Mouse (Mus musculus): ENCODE data around the gene Bcam.

The Bcam gene

DNA sequence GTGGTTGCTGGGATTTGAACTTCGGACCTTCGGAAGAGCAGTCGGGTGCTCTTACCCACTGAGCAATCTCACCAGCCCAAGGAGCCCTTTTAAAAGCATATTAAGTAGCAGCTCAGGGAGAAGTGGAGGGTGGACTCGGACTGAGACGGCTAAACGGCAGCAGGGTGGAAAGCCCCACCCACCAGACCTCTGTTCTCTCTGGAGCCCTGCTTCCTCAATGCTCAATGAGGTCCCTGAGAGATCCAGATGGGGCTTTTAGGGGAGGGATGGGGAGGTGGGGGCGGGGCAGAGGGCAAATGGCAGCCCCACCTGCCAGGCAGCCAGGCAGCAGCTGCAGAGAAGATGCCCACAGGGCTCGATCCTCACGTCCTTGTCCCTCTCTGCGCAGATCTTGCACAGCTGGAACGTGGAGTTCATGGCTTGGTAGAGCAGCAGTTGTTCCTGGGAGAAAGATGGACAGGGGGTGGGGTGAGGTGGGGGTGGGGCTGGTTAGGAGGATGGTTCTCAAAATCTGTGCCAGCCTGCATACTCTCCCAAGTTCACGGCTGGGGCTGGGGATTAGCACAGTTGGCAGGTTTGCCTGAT, 15.2 kb upstream of the Bcam start:
- no peak for DNase-seq (ENCODE audit: low read depth in 2 of 2, low spot score in 2 of 2)

DNA sequence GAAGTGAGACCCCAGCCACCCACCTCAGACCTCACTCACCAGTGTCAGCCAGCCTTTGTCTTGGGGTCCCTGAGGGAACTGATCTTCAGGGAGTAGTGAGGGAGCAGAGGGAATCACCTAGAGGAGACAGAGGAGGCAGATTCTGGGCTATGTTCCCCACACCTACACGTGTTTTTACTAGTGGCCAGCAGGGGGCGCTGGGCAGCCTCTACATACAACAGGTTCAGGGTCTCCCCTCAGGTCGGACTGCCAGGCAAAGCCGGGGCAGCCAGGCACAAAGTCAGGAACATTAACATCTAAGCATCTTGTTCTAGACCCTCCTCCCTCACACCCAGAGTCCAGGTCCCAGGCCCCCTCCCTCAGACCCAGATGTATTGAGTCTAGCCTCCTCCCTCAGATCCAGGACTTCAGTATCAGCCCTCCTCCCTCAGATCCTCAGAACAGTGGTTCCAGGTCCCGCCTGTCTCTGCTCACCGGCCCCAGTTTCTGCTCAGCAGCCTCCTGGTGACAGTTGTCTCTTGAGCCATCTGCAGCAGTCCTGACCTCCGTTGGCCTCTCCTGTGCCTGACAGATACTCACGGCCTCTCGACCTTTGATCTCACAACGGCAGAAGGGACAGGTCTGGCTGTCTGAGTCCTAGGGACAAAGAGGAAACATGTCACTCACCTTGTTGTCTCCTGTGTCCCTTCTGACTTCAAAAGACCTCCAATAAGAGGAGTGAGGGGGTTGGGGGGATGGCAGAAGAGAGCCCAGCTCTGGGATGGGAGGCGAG, 14.1 kb upstream of the Bcam start:
- DNase-seq (ENCODE audit: low read depth in 2 of 2, low spot score in 2 of 2) = no peak

DNA sequence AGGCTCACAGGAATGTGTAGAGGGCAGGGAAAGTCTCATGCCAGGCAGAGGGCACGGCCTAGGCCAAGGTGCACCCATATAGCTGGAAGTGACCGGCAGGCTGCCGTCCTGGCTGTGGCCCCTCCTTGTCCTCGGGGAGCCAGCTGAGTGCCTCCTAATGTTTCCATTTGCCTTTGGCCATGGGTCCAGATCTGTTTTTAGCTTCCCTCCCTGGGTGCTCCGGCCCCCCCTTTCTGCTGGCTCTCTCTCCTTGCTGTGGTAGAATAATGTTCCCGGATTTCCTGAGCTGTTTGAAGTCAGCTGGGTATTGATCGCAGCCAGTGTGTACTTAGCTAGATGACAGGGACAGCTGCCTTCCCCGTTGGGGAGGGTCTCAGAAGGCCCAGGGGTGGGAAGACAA, 12.8 kb upstream of the Bcam start:
- no peak for DNase-seq (ENCODE audit: low read depth in 2 of 2, low spot score in 2 of 2)

DNA sequence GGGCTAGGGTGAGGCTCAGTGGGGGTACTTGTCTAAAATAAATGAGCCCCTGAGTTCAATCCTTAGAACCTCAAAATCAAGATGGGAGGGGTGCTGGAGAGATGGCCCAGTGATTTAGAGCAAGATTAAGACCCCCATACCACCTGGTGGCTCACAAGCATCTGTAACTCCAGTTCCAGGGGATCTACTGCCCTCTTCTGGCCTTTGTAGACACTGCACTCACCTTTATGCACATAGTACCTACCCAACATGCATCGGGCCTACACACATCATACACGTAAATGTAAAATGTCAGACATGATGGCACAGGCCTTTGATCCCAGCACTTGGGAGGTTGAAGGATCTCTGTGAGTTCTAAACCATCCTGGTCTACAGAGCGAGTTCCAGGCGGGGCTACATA, 11.8 kb upstream of the Bcam start:
- DNase-seq (ENCODE audit: low read depth in 2 of 2, low spot score in 2 of 2) = no peak

DNA sequence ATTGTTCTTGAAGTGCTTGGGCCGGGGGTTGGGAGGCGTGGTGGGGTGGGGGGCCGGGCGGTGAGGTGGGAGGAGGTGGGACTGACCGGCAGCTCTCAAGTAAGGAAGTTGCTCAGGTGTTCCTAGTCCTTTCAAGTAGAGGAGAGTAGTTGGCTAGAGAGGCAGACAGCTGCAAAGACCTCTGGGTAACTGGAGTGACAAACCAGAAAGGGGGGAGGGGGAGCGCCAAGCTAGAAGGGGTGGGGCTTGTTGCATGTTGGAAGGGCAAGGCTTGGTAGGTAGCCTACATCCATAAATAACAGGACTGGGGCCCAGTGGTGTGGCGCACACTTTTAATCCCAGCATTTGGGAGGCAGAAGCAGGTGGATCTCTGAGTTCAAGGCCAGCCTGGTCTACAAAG, 10.9 kb upstream of the Bcam start:
- no peak for DNase-seq (ENCODE audit: low read depth in 2 of 2, low spot score in 2 of 2)

DNA sequence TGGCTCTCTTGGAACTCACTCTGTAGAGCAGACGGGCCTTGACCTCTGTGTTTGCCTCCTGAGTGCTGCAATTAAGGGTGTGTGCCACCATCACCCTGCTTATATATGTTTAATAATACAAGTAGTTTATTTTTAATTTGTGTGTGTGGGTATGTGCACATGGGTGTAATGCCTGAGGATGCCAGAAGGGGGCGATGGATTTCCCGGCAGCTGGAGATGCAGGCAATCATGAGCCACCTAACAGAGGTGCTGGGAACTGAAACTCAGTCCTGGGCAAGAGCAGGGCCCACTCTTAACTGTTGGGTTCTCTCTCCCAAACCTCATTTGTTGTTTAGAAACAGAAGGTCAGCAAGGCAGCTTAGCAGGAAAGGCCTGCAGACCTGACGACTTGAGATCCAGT, 9.1 kb upstream of the Bcam start:
- no peak for DNase-seq (ENCODE audit: low read depth in 2 of 2, low spot score in 2 of 2)

DNA sequence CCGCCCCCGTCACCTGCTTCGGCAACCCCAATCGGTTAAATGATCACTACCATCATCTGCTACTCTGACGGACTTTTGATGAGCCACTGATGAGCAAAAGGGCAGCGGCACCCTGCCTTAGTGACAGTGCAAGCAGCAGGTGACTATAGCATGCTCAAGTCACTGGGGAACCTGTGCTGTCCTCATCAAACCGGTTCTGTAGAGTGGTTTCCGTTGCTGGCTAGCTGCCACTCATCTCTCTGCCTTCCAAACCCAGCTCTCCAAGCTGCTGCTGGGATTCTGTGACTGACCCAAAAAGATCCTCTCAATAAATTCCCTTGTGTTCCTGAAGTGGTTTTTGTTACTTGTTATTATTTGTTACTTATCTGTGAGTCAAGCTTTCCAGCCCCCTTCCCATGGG, 7.8 kb upstream of the Bcam start:
- no peak for DNase-seq (ENCODE audit: low read depth in 2 of 2, low spot score in 2 of 2)

DNA sequence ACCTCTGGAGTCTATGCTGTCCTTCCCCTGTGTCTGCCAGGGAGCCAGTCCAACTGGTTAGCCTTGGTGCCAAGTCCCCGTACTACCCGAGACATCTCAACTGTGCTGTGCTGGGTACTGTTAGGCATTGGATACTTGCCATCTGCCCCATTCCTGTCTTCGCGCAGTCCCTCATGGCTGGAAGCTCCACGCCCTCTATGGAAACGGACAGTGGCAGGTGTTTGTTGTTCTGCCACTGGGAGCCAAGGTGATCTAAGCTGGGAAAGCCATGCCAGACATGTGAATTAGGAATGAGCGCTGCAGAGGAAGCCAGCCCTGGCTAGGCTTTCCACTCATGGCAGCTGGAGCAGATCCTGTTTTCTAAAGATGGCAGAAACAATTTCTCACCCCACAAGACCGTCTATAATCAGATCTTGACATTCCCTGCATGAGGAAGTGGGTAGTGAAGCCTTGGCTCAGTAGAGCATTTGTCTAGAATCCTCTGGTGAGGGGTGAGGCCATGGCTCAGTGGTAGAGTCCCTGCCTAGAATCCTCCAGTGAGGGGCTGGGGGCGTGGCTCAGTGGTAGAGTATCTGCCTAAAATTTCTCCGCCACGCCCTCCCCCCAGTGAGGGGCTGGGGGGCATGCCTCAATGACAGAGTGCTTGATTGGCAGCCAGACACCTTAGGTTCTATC, 6.4 kb upstream of the Bcam start:
- no peak for DNase-seq (ENCODE audit: low read depth in 2 of 2, low spot score in 2 of 2)

DNA sequence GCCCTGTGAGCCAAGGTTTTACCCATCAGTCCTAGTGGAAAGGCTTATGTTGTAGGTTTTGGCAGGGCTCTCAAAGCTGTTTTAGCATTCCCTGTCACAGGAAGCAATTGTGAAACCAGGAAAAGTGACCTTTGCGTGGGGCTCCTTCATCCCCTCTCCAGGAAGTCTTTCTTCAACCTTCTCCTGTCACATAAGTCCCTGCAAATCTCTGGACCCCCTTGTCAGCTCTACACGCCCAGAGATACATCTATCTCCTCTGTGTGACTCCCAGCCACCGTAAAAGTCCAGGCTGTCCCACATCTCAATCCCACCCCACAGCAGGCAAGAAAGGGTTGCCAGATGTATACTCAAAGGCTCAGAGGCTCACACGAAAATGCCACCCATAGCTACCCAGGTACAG, 866 bp upstream of the Bcam start:
- DNase-seq (ENCODE audit: low read depth in 2 of 2, low spot score in 2 of 2) = no peak

DNA sequence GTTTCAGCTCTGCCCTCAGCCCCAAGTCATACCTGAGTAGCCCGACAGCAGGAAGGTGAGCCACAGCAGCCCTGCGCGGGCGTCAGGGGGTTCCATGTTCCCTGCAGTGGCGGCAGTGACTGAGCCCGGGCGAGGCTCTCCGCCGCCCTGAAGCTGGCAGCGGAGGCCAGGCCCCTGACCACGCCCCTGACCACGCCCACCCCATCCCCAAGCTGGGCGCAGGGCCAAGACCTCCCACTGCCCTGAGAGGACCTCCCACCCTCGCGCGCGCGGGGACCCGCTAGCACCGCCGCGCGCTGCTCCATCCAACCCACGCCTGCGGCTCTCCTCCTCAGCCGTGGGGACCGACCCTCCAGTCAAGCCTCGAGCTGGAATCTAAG, 451 bp downstream of the Bcam start:
- DNase-seq (ENCODE audit: low read depth in 2 of 2, low spot score in 2 of 2) = no peak

DNA sequence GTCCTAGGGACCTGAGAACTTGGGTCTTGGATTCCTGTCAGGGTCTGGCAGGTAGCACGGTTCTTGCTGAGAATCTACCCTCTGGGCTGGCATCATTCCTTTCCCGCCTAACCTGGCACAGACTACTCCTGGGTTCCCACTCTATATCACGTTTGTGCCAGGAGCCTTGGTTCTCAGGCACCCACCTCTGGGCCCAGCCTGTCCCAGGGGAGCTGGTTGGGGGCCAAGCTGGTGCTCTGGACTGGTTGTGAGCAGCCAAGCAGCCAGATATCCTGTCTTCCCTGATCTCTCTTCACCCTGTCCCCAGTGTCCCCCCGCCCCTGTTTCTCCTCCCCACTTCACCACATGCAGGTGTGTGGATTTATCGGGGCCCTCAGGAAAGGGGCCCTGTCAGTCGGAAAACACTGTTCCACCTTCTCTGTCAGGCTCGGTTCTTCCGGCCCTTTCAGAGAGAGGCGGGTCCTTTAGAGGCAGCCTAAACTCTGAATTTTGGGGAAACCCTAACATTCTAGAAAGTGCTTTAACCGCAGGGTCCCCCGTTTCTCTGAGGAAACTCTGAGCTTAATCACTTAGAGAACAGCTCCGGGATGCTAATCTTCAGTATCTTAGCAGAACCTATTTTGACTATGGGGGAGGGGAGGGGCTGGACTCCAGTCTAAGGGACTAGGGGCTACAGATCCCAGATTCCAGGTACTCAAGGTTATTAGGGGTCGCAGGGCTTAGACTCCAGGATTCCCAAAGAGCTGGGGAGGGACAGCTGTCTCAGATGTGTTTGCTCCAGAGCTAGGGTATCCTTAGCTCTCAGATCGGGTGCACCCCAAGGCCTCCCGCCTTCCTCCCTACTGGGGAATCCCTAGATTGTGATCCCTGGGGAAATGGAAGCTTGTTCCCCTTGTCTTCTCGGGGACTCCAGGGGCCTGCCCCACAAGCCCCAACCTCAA, 1.1 kb downstream of the Bcam start:
- no peak for DNase-seq (ENCODE audit: low read depth in 2 of 2, low spot score in 2 of 2)

DNA sequence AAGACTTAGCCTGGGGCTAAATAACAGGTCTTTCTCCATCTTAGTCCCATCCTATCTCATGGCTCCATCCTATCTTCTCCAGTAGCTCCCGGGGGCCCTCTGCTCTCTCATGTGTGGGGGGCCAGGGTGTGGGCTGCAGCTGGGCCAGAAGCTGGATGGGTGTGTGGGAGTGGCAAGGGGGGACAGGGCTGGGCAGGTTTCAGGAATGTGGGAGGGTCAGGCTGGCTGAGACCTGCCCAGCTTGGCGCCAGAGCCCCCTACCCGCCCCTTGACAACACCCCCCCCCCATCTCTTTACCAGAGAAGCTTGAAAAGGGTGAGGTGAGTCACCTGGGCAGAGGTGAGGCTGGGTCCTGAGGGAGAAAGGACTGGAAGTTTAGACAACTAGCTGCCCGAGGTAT, 1.8 kb downstream of the Bcam start:
- DNase-seq (ENCODE audit: low read depth in 2 of 2, low spot score in 2 of 2) = no peak

DNA sequence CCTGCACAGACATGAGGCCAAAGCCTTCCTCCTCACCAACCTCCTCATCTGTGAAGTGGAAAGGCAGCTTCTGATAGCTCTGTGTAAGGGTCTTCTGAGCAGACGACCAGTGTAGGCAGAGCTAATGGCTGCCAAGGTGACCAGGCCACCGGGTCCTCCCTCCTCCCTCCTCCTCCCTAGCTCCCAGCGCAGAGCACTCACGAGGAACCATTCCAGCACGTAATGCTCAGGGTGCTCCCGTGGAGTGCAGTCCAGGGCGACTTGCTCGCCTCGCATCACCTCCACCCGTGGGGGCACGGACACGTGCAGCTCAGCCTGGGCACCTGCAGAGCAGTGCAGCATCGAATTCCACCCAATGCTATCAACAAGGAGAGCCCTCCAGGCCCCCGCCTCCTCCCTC, 2.6 kb downstream of the Bcam start:
- no peak for DNase-seq (ENCODE audit: low read depth in 2 of 2, low spot score in 2 of 2)

DNA sequence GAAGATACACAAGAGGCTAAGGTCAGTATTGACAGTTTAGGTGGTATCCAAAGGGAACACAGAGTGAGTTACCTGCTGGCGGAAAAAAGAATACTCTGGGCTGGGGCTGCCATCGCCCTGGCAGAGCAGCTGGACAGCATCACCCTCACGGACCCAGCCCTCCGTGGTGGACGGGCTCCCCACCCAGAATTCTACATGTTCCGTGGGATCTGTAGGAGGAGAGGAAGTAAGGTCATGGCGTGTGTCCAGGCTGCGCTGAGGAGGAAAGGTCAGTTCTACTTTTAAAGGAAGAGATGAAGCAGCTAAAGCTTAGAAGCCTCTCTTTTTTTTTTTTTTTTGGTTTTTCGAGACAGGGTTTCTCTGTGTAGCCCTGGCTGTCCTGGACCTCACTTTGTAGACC, 6.2 kb downstream of the Bcam start:
- DNase-seq (ENCODE audit: low read depth in 2 of 2, low spot score in 2 of 2) = no peak

DNA sequence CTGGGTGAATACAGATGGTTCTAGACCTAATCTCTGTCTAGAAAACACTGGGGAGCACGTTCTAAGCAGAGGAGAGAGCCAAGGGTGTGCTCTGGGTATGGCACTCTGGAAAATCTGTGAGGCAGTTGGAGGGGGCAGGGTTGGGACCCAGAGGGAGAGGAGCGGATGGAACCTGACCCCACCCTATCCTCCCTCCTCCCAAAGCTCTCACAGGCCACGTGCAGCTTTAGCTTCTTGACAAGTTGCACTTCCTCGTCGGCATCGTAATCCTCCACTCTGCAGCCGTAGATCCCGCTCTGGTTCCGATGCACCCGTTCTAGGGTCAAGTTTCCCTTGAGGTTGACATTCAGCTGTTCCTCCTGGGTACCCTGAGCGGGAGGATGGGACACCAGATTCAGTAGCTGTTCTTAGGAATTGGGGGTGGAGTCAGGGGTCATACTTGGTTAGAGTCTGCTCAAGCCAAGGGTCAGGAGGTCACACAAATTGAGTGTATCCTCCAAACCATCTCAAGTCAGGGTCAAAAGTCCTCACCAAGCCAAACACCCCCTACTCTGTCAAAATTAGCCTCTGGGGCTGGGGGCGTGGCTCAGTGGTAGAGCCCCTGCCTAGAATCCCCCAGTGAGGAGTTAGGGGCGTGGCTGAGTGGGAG, 6.9 kb downstream of the Bcam start:
- DNase-seq (ENCODE audit: low read depth in 2 of 2, low spot score in 2 of 2) = no peak

DNA sequence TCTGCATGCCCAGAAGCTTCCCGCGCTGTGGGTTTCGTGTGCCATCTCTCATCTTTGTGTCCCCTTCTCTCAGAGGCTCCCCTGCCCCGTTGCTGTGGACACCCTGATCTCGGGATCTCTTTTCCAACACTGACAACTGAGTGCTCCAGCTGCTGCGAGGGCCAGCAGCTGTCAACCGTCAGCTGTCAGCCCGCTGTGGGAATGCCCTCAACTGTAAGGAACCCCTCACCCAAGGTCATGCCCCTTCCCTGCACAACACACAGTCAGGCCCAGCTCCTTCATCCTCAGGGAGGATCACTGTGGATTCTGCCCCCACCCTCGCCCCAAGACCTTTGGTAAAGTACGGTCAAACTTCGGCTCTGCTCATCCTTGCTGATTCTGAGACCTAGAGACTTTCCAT, 8.5 kb downstream of the Bcam start:
- no peak for DNase-seq (ENCODE audit: low read depth in 2 of 2, low spot score in 2 of 2)

DNA sequence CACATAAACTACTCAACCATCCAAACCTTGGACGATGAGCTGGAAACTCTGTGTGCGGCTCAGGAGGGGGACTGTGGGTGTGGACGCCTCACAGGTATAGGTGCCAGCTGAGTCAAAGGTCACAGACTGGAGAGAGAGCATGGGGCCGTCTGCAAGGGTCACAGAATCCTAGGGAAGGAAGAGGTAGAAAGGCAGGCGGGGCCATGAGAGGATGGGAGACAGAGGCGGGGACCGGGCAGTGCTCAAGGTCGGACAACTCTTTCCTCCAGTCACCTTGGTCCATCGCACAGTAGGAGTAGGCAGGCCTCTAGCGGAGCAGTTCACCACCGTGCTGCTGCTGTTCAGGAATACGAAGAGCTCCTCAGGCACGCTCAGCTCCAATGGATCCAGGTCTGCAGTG, 10.8 kb downstream of the Bcam start:
- DNase-seq (ENCODE audit: low read depth in 2 of 2, low spot score in 2 of 2) = no peak

DNA sequence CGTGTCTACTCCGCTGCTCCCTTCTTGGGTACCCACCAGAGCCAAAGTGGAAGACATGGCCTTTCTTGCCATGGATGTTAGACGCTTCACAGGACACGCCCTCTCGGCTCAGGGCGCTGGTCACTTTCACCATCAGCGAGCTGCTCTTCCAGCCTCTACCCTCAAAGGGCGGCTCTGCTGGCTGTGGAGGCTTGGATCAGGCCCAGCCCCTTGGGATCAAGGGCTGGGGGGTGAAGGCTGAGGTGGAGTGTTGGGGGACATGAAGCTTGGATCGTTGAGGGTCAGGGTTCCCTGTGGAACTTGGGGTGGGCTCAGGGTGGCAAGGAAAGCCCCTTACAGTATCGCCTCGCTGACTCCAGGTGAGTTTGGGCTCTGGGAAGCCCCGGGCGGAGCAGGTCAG, 12.2 kb downstream of the Bcam start:
- DNase-seq (ENCODE audit: low read depth in 2 of 2, low spot score in 2 of 2) = no peak

DNA sequence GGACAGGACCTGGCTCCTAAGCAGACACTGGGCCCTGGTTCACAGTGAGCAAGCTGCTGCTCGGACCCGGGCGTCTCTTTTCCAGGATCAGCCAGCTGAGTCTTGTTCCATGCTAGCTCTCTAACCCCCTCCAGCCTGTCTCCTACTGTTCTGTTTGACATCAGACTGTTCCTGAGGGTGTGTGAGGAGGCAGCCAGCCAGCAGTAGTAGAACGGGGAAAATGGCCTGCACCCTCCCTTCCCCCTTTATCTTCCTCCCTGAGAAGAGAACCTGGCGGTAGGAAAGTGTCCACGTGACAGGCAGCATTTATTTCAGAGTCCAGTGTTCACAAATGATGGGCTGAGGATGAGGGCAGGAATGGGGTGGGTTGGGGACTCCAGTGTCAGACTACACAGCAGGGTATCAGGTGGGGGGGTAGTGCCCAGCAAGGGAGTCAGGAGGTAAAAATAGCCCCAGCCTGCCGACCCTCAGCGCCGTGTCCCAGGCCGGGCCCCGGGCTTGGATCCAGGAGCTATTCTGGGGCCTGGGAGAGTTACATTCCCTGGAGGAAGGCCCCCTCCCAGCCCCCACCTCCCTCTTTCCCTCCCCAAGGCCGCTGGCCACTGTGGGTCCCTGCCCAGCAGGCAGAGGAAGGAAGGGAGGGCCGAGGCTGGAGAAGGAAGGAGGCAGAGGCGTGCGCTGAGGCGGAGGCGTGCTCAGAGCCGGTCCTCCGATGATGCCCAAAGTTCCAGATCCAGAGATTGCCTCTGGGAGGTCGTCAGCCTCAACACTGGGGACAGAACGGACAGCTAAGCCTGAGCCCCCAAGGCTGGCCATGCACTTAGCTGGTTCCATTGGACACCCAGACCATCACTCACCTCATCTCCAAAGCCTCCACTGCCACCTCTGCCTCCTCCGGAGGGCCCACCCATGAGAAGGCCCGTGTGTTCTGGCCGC, 14.7 kb downstream of the Bcam start:
- no peak for DNase-seq (ENCODE audit: low read depth in 2 of 2, low spot score in 2 of 2)

DNA sequence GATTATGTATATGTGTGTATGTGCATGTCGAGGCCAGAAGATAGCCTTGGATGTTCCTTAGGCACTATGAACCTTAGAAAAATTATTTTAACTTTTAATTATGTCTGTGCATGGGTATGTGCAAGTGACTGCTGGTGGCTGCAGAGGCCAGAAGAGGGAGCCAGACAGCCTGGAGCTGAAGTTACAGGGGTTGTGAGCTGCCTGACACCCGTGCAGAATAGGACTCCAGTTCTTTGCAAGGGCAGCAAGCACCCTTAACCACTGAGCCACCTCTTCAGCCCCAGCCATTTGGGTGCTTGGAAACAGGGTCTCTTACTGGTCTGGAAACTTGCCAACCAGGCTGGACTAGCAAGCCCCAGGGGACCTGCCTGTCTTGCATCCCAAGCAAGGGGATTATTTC, 15.8 kb downstream of the Bcam start:
- no peak for DNase-seq (ENCODE audit: low read depth in 2 of 2, low spot score in 2 of 2)

All from CD8-positive naive resting alpha-beta T cell, adult 2 months (primary cell).